Comparison of ENCODE assay signal across 8 mouse cellular contexts in the genomic region with DNA sequence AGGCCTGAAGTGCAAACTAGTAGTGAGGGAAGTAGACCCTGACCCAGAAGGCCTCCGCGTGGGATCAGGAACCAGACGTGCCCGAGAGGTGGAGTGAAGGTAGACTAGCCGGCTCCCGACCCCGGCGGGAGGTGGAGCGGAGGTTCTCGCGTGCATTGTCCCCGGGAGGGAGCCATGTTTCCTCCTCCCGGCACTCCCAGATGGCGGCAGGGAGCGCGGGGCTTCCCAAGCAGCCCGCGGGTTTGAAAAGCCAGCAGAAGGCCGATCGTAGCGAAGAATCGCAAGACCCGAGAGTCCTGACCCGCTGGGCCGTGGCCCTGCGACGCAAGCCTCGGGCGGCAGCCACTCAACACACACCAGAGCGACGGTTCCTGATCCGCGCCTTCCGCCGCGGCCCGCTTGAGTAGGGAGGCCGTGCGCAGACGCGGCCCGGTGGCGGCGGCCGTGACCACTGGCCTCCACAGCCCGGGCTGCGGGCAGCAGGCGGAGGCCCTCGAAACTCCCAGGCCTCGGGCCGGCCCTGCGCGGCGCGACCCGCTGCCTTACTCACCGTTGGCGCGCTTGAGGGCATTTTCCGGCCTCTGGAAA. TPM values are rescaled to one million over a fixed set of nuclear protein-coding genes. Genes with fewer than 3 reads are reported as not detected.
A peak's percentile ranks its signal among the peaks of the same experiment; 100 is the strongest.
DNase-seq lines count a peak whose midpoint lies in the region; ATAC-seq and TF ChIP-seq lines count a peak whose summit lies in the region.

No protein-coding gene starts in this region.

- no peaks in the 10 kb centered on the region for H3K27me3 ChIP-seq in G1E (ENCODE audit: insufficient read depth, low read length)
- H3K27me3 ChIP-seq in forebrain, embryonic 16.5 days (replicated peaks; ENCODE audit: control insufficient read depth, insufficient read depth, low read length): no peaks in the 10 kb centered on the region

- peak overlapping the region; percentile 77 for H3K4me3 ChIP-seq in G1E (ENCODE audit: low read depth, low read length)
- H3K4me3 ChIP-seq in forebrain, embryonic 16.5 days (replicated peaks; ENCODE audit: low read length): peak overlapping the region; percentile 99

- TF ChIP-seq CTCF in G1E (IDR thresholded peaks at IDR 0.05; ENCODE audit: low read depth, low read length): no peak

- peaks cover 27% of the 10 kb centered on the region for H3K4me1 ChIP-seq in G1E (ENCODE audit: insufficient read depth, low read depth, low read length)
- H3K4me1 ChIP-seq in forebrain, embryonic 16.5 days (replicated peaks; ENCODE audit: control insufficient read depth, insufficient read depth, low read length): peaks cover 12% of the 10 kb centered on the region

- H3K9me3 ChIP-seq in G1E (replicated peaks): no peaks in the 10 kb centered on the region
- no peaks in the 10 kb centered on the region for H3K9me3 ChIP-seq in forebrain, embryonic 16.5 days (ENCODE audit: control insufficient read depth, low read length)

- H3K9ac ChIP-seq in forebrain, embryonic 16.5 days (replicated peaks; ENCODE audit: low read depth, low read length): peak overlapping the region; percentile 99

- WGBS in forebrain, embryonic 16.5 days: under 1% methylated on average over 58 of the region's 60 CpGs

- H3K36me3 ChIP-seq in G1E (replicated peaks): peaks cover 16% of the 10 kb centered on the region
- H3K36me3 ChIP-seq in forebrain, embryonic 16.5 days (ENCODE audit: control insufficient read depth, insufficient read depth): no peaks in the 10 kb centered on the region

- intact Hi-C loops in heart, postnatal 36 days (cut with DNase I): loop anchor here (2.0 kb wide), 1 partner anchor 21 kb away; a partner anchor contains a TSS

- no peak for ATAC-seq in G1E (ENCODE audit: extremely low read depth, insufficient number of reproducible peaks, low FRiP score, poor library complexity, severe bottlenecking)
- peak; percentile 69 for ATAC-seq in forebrain, embryonic 16.5 days

- peak overlapping the region; percentile 97 for H3K27ac ChIP-seq in forebrain, embryonic 16.5 days (ENCODE audit: low read length)

- peak; percentile 73 for DNase-seq in G1E (ENCODE audit: low spot score)
- DNase-seq in cerebellum, adult 18-20 months: peak; percentile 43 to 60
- DNase-seq in heart, postnatal 36 days: peak; percentile 45 to 71
- DNase-seq in layer of hippocampus, postnatal 25 days (ENCODE audit: extremely low spot score in 1 of 2, low spot score in 1 of 2): peak; percentile 18 to 44
- DNase-seq in lung, postnatal 36 days: peak; percentile 51
- peak; percentile 57 to 63 for DNase-seq in right cerebral cortex, postnatal 10 days (ENCODE audit: low spot score in 2 of 2)
- DNase-seq in urinary bladder, postnatal 36 days (ENCODE audit: low spot score in 2 of 2): peak; percentile 54 to 63

- H3K4me2 ChIP-seq in forebrain, embryonic 16.5 days (ENCODE audit: low read length): peak overlapping the region; percentile 67

RNA-seq across cellular contexts. Expression of a gene that starts 0.4 kb away (rescaled TPM):
- total RNA-seq in G1E (2014; fragmentation: Nextera tagmentation) (415 and 493 TPM in 2 replicates), G1E (2017) (261 and 323 TPM in 2 replicates)
- 101 and 135 TPM in 2 replicates for polyA plus RNA-seq in G1E (2012)
- 123 and 125 TPM in 2 replicates for polyA plus RNA-seq in forebrain, embryonic 16.5 days (2015; fragmentation: Nextera tagmentation; extraction: Ambion mirVana)
- total RNA-seq in heart, postnatal 36 days (2021): 100 to 1,000 TPM; 104 to 107 TPM
- total RNA-seq in layer of hippocampus, postnatal 25 days (2021): 100 to 1,000 TPM in 1 of 2 experiments, 10 to 100 TPM in 1; 88.6 to 103 TPM

RNA-seq across cellular contexts. Expression of a gene that starts 21.4 kb away (rescaled TPM):
- total RNA-seq in G1E (2014; fragmentation: Nextera tagmentation) (74.6 and 90.0 TPM in 2 replicates), G1E (2017) (26.6 and 29.7 TPM in 2 replicates)
- 3.3 and 5.3 TPM in 2 replicates for polyA plus RNA-seq in G1E (2012)
- 42.9 and 43.6 TPM in 2 replicates for polyA plus RNA-seq in forebrain, embryonic 16.5 days (2015; fragmentation: Nextera tagmentation; extraction: Ambion mirVana)
- 10 to 100 TPM; 12.5 to 15.6 TPM for total RNA-seq in heart, postnatal 36 days (2021)
- 10 to 100 TPM; 40.3 to 47.3 TPM for total RNA-seq in layer of hippocampus, postnatal 25 days (2021)

RNA-seq across cellular contexts. Expression of a gene that starts 34.2 kb away (rescaled TPM):
- total RNA-seq in G1E (2014; fragmentation: Nextera tagmentation) (2.6 and 4.0 TPM in 2 replicates), G1E (2017) (4.4 and 4.6 TPM in 2 replicates)
- 2.1 and 2.7 TPM in 2 replicates for polyA plus RNA-seq in G1E (2012)
- 11.5 and 13.0 TPM in 2 replicates for polyA plus RNA-seq in forebrain, embryonic 16.5 days (2015; fragmentation: Nextera tagmentation; extraction: Ambion mirVana)
- total RNA-seq in heart, postnatal 36 days (2021): under 1 TPM; 0.16 to 0.25 TPM
- 10 to 100 TPM; 16.8 to 17.4 TPM for total RNA-seq in layer of hippocampus, postnatal 25 days (2021)
